Mouse (Mus musculus): Measurements from ENCODE around the gene Mb21d2. TPM values are rescaled to one million over a fixed set of nuclear protein-coding genes. Genes with fewer than 3 reads are reported as not detected.
A peak's percentile ranks its signal among the peaks of the same experiment; 100 is the strongest.

Mb21d2 gene
- total RNA-seq, 2 experiments from 2014 or later: 7.2 to 9.6 TPM

DNA sequence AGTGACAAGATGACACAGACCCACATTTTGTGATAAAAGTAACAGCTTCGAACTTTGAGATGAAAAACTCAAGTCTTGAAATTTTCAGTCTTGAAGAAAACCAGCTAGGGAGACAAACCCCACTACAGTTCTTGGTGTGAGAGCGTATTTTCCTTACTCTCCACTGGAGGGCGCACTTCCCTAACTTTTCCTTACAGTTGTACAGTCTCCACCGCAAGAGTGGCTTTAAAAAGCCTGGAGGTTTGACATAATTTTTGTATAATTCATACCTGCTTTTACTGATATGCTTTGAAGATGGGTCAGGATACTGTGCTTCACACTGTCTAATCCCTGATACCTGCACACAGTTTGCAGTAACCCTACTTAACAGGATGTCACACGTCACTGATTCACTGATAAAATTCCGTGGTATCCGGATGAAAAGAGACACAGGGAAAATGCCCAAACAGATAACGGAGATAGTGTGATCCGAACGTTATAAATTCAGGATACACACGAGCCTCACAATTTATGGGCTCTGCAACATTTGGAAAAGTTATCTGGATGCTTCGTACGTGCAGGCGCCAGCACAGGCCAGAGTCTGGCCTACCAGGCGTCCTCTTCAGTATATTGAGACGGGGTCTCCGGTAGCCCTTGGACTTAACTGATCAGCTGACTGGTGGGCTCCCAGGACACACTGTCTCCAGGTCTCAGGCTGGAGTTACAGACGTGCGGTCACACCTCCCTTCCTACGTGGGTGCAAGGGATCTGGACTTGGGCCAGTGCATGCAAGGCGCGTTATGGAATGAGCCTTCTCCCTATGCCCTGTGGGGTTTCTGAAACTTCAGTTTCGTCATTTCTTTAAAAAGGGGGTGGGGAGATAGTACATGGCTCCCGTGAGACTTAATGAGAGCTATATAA, 89.1 kb downstream of the Mb21d2 start:
- peak; percentile 86 for TF ChIP-seq CTCF (IDR thresholded peaks at IDR 0.05)
- peak; percentile 58 for DNase-seq
- intact Hi-C loops (cut with DNase I): loop anchor here (2.0 to 5.0 kb wide), 3 partner anchors 92 to 367 kb away; partner anchors contain the start of gene Hrasls
- Histone ChIP-seq H3K27ac (peak overlapping the region; percentile 17; the same call in 1 of the 2 replicates), H3K4me3 (no peak overlapping the region)

DNA sequence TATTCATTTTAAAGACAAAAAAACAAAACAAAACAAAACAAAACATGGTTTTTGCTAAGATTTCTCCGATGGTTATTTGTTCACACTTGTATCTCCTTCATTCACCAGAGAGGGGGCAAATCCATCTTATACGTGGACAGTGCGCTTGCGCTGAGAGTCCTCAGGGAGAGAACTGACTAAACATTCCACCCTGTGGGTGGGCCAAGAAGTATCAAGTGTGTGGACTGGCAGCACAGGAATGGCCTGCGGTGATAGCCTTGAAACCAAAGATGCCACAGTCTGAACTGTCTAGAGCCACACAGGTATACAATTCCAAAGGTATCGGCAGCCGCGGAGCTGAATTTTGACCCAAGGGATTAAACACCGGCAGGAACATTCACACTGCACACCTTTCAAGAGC, 89.9 kb downstream of the Mb21d2 start:
- intact Hi-C loops (cut with DNase I): loop anchor here (5.0 kb wide), 1 partner anchor 738 kb away; the partner anchor contains the start of gene Opa1
- no peak overlapping the region for H3K27ac ChIP-seq
- DNase-seq: no peak
- H3K4me3 ChIP-seq: no peak overlapping the region
- TF ChIP-seq CTCF (IDR thresholded peaks at IDR 0.05): no peak

DNA sequence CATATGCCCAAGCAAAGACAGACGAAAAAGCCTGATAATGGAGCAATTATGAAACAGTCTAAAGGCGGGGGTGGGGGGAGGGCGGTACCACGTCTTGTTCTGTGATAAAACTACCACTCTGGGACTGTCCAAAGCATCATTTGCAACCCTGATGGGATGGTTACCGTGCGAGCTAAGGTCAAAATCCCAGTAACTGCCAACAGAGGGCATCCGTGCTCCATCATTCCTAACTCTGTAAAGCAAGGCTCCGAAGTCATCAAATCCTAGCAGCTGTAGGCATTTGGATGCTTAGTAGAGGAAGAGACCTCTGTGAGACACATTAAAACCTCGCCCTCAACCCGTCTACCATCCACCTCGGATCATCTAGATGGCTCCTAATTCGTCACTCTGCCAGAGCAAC, 91.5 kb downstream of the Mb21d2 start:
- intact Hi-C loops (cut with DNase I): loop anchor here (1.0 to 5.0 kb wide), 2 partner anchors 723 to 739 kb away; partner anchors contain the start of gene Opa1
- no peak overlapping the region for H3K4me3 ChIP-seq
- TF ChIP-seq CTCF (IDR thresholded peaks at IDR 0.05): peak; percentile 80
- no peak overlapping the region for H3K27ac ChIP-seq
- DNase-seq: peak; percentile 59

DNA sequence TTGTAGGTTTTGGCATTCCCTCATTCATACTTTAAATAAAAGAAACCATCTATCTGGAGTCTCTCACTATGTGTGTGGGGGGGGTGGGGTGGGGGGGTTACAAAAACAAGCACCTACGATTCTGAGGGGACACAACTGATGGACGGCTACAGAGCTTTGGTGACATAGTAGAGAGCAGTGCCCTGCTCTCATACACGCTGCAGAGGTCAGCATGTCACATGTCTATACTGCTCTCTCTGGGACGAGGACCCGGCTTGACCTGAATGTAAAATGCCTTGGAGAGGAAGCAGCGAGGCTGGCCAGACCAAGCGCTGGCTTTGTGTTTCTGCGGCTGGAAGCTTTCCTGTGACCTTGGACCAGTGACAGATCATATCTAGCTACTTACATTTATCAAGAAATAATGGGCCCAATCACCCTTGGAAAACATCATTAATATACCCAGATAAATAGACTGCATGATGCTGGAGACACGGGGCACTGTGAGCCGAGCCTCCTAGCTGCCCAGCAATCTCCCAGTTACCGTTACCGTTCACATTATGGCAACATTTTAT, 97.3 kb downstream of the Mb21d2 start:
- intact Hi-C loops (cut with DNase I): no loop called here
- Histone ChIP-seq H3K4me3 (no peak overlapping the region), H3K27ac (no peak overlapping the region)
- DNase-seq: no peak
- no peak for TF ChIP-seq CTCF (IDR thresholded peaks at IDR 0.05)

DNA sequence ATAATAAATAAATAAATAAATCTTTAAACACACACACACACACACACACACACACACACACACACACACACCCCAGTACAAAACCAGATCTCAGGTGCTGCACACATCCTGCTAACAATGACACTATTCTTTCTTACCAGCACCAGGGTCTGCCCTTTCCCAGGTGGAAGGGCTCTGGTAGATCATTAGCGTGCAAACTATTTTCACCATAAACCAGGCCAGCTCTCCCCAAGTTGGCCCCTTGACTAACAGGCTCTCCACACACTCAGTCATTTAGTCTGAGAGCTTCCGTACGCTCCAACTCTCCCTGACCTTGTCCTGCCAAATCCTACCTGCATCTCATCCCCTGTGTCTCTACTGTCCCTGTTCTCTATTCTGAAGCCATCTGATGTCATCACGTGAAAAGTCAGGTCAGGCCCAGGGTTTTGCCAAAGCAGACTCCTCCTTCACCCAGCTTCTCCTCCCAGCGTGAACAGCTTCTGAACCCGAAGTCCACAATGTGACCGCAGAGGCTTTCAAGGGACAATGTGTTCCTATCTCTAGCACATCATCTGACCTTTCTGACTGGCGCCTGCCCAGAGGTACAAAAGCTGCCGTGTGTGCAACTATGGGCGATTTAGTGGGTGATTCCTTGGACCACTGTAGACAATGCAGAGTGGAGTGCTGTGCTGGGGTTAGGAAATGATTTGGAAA, 100.1 kb downstream of the Mb21d2 start:
- Histone ChIP-seq H3K27ac (no peak overlapping the region), H3K4me3 (no peak overlapping the region)
- no peak for TF ChIP-seq CTCF (IDR thresholded peaks at IDR 0.05)
- no peak for DNase-seq
- intact Hi-C loops (cut with DNase I): no loop called here

DNA sequence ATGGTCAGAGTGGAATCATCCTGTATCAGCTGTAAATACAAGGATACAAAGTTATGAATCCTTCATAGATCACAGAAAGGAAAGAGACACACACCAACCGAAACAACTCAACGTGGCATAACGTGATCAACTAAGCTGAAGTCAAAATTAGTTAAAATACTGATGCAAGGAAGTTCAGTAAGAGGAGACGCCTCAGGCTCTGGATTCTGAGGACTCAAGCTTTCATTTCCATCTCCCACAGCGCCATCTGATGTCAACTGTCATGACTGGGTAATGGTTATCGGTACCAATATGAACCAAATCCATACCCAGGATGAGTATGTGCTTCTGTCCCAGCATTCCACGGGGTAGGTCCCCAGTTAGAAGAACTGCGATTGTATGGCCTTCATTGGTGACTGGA, 104.7 kb downstream of the Mb21d2 start:
- DNase-seq: no peak
- Histone ChIP-seq H3K27ac (no peak overlapping the region), H3K4me3 (no peak overlapping the region)
- no peak for TF ChIP-seq CTCF (IDR thresholded peaks at IDR 0.05)
- intact Hi-C loops (cut with DNase I): no loop called here

DNA sequence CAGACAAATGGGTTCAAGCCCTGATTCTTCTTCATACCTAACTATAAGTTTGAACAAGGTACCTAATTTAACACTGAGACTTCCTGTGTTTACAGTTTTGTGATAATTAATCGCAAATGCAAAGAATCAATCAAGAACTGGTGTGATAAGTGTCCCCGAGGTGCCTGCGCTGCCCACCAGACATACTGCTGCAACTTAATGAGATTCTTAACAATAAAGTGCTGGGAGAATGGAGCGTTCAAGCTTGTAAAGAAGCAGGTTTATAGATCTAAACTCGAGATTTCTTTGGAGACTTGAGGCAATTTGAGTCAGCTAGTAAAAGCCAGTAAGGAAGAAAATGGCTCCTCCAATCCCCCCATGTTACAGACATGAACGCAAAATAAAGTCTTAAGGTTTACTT, 107.7 kb downstream of the Mb21d2 start:
- no peak for DNase-seq
- intact Hi-C loops (cut with DNase I): no loop called here
- no peak overlapping the region for H3K4me3 ChIP-seq
- no peak for TF ChIP-seq CTCF (IDR thresholded peaks at IDR 0.05)
- H3K27ac ChIP-seq: no peak overlapping the region

DNA sequence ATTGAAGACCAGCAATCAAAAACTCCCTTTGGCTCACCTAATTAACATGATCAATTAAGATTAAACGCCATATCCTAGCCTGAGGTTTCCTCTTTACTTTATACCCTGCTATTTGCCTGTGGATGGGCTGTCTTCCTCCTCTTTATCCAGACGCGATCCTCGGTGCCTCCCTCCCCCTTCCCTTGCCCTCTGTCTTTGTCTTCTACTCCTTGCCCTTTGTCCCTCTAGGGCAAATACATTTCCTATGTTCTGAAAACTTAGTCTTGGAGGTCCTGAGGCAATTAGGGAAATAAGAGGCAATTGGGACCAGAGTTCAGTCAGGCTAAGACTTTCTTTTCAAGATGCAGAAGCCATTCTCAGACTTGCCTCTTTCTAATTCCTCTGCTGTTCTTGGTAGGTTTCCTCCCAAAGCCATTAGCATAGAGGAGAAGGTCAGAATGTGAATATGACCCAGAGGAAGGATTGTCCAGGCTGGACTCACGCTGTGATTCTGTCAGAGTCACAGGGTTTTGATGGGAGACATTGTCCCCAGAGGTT, 110.7 kb downstream of the Mb21d2 start:
- no peak for DNase-seq
- H3K4me3 ChIP-seq: no peak overlapping the region
- TF ChIP-seq CTCF (IDR thresholded peaks at IDR 0.05): no peak
- intact Hi-C loops (cut with DNase I): no loop called here
- no peak overlapping the region for H3K27ac ChIP-seq

DNA sequence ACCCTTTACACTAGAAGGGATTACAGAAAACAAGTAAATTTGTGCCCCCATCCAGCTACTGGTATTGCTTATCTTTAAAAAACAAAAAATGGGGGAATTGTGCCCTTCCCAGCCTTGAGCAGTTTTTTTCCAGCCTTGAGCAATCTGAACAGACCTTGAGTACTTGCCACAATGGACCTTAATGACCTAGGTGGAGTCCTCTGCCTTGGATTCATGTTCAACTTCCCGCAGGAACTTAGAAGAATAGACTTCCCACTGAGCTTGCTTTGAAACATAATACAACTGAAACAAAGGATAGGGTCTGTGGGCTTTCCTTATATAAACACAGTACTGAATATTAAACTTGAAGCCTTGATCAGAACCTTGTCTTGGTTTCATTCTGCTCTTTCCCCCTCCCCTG, 116.2 kb downstream of the Mb21d2 start:
- intact Hi-C loops (cut with DNase I): no loop called here
- H3K27ac ChIP-seq: no peak overlapping the region
- DNase-seq: no peak
- no peak for TF ChIP-seq CTCF (IDR thresholded peaks at IDR 0.05)
- no peak overlapping the region for H3K4me3 ChIP-seq

DNA sequence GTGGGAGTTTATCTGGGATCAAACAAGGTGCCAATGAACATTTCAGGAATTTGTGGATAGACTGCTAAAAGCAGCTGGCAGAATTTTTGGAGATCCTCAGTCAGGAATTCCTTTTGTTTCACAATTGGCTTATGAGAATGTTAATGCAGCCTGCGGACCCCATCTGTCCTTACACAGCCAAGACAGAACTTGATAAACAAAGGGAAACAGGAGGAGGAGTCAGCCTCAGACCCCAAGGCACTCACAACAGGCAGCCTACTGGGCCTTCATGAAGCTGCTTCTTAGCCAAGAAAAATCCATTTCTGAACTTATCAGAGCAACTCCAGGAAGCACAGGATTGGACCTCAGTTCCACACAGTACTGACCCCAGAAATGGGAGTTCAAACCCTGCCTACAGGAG, 120.4 kb downstream of the Mb21d2 start:
- Histone ChIP-seq H3K27ac (no peak overlapping the region), H3K4me3 (no peak overlapping the region)
- DNase-seq: no peak
- TF ChIP-seq CTCF (IDR thresholded peaks at IDR 0.05): no peak
- intact Hi-C loops (cut with DNase I): no loop called here

DNA sequence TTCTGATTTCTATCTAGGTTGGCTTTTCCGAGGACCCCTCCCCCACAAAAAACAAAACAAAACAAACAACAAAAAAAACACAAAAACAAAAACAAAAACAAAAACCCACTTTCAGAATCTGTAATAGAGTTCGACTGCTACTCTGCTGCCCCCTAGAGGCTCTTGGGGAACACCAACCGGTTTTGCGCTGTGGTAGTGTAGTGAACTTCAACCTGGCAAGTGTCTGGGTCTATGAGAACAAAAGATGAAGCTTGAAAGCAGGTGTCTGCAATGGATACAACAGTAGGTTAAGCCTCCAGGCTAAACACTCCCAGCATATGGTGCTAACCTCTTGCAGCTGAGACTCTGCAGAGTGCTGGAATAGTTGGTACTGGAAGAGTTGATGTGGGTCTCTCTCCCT, 136.4 kb downstream of the Mb21d2 start:
- TF ChIP-seq CTCF (IDR thresholded peaks at IDR 0.05): peak; percentile 76
- DNase-seq: peak; percentile 22
- intact Hi-C loops (cut with DNase I): loop anchor here (2.0 kb wide), 1 partner anchor 198 kb away; no protein-coding TSS in a partner anchor
- H3K27ac ChIP-seq: no peak overlapping the region
- no peak overlapping the region for H3K4me3 ChIP-seq

Other genes with a start within 250 kb of the Mb21d2 start
- not detected for gene Fgf12, start 176.6 kb downstream of the Mb21d2 start, total RNA-seq (2021)